Mouse (Mus musculus) stomach, postnatal 0 days (tissue): ENCODE data around the gene Scyl3.

Experiments
- CTCF ChIP-seq: IDR thresholded peaks from 2 replicates; pipeline ENCODE4 v1.5.1; 2016; ENCODE audit warnings: antibody characterized with exemption, low read depth, mild to moderate bottlenecking, moderate library complexity
- EP300 ChIP-seq: optimal IDR thresholded peaks from 2 replicates; pipeline ENCODE3; 2016; ENCODE audit warnings: antibody characterized with exemption

DNA sequence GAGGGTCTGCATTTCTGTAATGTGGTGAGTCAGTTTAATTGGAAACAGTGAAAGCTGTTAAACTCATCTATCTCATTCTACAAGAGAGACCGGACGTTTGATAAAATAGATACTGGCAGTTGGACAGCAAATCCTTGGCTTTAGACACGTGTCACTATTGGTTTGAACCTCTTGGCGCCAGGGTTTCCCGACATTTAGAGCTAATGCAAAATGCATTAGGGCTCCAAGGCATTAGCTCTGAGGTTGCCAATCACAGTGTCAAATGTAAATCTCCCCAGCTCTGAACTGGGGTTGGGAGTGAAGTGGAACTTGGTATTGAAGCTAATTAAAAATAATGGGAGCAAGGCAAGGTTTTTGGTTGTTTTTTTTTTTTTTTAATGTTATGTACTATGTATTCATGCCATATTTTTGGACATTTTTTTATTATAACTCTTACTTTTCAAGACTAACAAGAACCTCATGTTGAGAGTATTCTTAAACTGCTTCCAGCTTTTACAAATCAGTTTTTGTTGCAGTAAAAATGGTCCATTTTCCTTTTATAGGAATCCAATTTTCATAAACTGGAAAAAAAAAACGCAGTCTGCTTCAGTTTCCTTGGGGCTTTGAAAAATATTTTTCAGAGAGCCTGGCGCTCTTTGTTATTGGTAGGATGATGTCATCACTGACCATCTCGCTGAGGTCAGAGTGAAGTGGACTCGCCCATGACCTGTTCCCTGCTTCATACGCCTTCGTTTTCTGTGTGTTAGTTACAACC lies 34.9 kb upstream of the Scyl3 start:
- TF ChIP-seq CTCF, result no peak
- TF ChIP-seq EP300, result no peak
